Mouse (Mus musculus) heart, postnatal 14 days (tissue): Measurements from ENCODE around the gene Haus6. TPM values are rescaled to one million over a fixed set of nuclear protein-coding genes. Genes with fewer than 3 reads are reported as not detected.

Experiments used
- DNase-seq, 2 experiments: peaks; one replicate each; pipeline ENCODE4 v3.0.0; 2021 to 2022
- intact Hi-C: fragments of 180-260 bp; cut with DNase I; formaldehyde crosslinking; loops from one replicate; pipeline ENCODE4 v1.15.1; 2025
- total RNA-seq, 2 experiments: library from RNA; stranded (reverse); gene quantifications; 2 replicates each; pipeline ENCODE4 v1.2.3; 2021

Haus6 gene
- total RNA-seq, 2 experiments from 2014 or later = 6.1 to 7.5 TPM

DNA sequence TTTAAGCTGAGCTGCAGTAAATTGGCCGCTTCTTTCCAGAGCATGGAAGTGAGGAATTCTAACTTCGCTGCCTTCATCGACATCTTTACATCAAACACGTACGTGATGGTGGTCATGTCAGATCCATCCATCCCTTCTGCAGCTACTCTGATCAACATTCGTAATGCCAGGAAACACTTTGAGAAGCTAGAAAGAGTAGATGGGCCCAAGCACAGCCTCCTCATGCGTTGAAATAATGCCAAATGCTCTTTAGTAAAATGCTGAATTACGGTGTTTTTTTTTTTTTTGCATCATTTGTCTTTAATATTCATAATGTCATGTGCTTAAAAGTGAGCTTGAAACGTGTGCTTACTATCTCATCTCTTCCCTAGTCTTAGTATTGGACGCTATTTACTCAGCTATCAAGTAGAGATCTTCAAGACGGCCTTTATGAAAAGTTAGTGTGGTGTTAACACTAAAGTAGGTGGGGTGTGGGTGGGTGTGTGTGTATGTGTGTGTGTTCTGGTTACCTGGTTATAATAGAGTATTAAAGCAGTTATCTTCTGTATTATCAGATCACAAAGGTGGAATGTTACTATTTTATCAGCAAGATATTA lies 35.1 kb downstream of the Haus6 start:
- DNase-seq = no peak
- intact Hi-C loops = loop anchor here (5.0 kb wide), 1 partner anchor 76 kb away; no protein-coding TSS in a partner anchor

DNA sequence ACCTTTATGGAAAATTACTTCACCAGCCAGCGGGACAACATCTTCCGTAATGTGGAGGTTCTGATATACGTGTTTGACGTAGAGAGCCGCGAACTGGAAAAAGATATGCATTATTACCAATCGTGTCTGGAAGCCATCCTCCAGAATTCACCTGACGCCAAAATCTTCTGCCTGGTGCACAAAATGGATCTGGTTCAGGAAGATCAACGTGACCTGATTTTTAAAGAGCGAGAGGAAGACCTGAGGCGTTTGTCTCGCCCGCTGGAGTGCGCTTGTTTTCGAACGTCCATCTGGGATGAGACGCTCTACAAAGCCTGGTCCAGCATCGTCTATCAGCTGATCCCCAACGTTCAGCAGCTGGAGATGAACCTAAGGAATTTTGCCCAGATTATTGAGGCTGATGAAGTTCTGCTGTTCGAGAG lies 35.7 kb downstream of the Haus6 start:
- peak; percentile 10 to 23 for DNase-seq
- intact Hi-C loops = loop anchor here (5.0 kb wide), 1 partner anchor 76 kb away; no protein-coding TSS in a partner anchor

DNA sequence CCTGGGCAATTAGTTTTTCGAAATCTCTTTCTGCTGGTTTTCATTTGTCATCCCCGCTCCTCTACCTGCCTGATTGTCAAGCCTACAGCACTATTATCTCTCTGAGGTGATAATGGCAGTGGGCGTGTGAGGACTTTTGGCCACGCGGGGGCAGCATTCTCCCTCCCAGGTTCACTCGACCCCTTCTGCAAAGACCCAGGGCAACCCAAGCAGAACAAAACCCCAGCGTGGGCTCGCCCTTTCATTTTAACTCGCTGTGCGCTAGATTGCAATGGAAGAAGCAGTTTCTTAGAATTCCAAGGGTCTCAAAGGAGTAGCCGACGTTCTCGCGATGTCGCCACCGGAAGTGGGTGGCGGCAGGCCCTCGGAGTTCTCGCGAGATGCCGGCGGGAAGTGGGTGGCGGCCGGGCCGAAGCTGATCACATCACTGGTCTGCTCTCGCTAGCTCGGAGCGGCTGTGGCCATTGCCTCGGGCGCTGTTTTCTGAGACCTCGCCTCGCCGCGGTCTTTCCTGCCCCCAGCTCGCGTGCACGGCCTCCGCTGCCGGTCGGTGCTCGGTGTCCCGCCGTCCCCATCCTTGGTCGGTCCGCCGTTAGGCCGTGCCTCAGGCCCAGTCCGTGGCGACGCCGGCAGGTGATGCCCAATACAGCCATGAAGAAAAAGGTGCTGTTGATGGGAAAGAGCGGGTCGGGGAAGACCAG lies 36.4 kb downstream of the Haus6 start, which contains the start of gene Rraga:
Gene Rraga (plus strand): TSS at position 386 of the 701 bp plus-strand sequence.
- peak; percentile 98 for DNase-seq
- intact Hi-C loops = loop anchor here (1.0 to 5.0 kb wide), 2 partner anchors 77 to 120 kb away; no protein-coding TSS in a partner anchor

DNA sequence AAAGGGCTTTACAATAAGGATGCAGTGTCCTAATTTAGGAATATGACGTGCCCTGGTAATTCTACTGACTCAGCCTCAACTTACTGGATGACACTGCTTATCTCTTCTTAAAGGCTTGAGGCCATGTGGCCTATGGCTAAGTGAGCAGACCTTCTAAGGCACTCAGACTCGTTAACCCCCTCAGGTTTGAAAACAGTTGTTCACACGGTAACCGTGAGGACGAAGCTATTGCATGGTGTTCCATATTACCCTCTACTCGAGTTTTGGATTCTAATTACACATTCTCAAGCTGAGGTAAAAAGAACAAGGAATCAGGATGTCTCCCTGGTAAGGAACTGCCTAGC lies 36.9 kb downstream of the Haus6 start:
- intact Hi-C loops = loop anchor here (1.0 to 5.0 kb wide), 2 partner anchors 77 to 120 kb away; no protein-coding TSS in a partner anchor
- DNase-seq = no peak

DNA sequence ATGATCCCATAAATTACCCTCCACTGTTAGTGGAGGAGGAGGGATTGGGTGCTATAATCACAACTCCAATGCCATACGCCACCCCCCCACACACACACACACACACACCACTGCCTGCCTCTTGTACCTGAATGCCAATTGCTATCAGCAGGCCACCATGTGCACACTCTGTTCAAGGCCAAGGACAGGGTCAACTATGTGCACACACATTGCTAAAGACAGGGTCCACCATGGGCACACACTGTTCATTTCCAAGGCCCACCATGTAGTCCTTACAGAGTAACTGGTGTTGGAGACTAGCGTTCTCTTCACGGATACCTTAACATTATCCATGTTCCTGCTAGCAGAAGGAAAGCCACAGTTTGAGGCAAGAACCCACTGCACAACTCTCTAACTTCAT lies 50.8 kb downstream of the Haus6 start:
- intact Hi-C loops = no loop called here
- no peak for DNase-seq

DNA sequence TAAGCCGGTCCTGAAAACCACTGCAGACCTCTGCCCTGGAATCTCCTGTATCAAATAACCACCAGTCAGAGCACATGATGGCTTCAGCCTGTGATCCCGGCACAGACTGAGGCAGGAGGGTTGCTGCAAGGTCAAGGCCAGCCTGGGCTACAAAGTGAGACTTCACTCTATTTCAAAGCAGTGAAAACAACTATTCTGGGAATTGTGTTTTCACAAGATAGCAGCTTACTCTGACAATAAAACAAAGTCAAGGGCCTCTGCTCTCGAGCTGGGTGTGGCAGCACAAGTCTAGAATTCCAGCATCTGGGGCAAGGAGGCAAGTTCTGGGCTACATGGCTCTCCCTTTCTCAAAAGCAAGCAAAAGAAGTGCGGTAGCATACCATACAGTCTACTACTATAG lies 52.8 kb downstream of the Haus6 start:
- no peak for DNase-seq
- intact Hi-C loops = loop anchor here (5.0 to 10.0 kb wide), 2 partner anchors 133 to 534 kb away; no protein-coding TSS in a partner anchor

DNA sequence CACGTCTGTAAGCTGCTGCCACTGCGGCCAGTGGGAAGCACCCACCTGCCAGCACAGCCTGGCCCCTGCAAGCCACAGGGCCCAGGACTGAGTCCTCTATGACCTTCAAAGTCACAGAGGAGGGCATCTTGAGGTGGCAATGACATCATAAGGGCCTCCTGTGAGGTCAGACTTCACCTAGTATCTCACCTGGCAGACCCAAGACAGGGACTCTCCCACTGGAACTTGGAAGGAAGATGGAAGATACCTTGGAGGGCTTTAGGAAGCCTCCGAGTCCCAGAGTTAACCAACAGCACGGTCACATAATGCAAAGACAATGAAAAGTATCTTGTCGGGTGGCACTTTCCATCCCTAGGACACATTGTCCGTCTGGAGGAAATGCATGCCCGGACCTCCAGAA lies 53.6 kb downstream of the Haus6 start, which contains the start of gene Saxo1:
Gene Saxo1 (minus strand): TSS at position 101 of the 400 bp plus-strand sequence.
- intact Hi-C loops = loop anchor here (5.0 to 10.0 kb wide), 2 partner anchors 134 to 533 kb away; no protein-coding TSS in a partner anchor
- DNase-seq = no peak

DNA sequence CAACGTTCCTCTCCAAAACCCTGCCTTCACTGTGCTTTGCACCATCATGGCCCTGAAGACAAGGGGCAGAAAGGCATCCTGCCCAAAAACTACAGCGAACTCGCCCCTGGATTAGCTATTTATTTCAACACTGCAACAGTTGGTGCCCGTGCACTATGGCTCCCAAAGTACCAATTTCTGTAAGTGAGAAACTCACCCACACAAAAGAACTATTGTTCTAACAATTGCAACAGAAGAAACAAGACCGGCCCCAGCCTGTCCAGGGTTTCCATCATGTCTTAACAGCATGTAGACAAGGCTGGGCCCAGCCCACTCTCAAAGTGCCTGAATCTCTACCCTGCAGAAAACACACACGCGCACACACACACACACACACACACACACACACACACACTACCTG lies 54.5 kb downstream of the Haus6 start:
- DNase-seq = no peak
- intact Hi-C loops = loop anchor here (5.0 to 10.0 kb wide), 2 partner anchors 135 to 533 kb away; no protein-coding TSS in a partner anchor

DNA sequence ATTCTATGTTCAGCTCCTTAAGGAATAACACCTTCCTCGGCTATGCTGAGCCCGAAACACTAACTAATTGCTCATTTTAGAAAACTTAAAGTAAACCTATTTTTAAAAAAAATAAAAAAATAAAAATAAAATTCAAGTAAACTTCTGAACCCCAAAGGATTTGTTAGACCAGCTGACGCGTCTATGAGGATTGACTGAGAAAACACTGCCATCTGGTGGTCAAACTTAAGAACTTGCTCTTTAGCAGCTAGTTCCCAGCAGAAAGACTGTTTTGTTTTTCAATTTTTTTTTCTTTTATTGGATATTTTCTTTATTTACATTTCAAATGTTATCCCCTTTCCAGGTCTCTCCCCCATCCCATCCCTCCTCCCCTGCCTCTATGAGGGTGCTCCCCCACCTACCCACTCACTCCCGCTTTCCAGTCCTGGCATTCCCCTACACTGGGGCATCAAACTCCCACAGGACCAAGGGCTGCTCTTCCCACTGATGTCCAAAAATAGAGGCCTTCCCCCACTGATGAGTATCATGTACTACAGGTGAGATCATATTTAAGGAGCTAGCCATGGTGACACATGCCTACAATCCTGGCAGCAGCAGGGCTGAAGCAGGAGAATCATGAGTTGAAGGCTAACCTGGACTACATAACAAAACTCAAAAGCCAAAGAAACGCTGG lies 56.7 kb downstream of the Haus6 start:
- intact Hi-C loops = loop anchor here (5.0 to 10.0 kb wide), 2 partner anchors 137 to 530 kb away; no protein-coding TSS in a partner anchor
- peak in 1 of 2 experiments; percentile 54 for DNase-seq

DNA sequence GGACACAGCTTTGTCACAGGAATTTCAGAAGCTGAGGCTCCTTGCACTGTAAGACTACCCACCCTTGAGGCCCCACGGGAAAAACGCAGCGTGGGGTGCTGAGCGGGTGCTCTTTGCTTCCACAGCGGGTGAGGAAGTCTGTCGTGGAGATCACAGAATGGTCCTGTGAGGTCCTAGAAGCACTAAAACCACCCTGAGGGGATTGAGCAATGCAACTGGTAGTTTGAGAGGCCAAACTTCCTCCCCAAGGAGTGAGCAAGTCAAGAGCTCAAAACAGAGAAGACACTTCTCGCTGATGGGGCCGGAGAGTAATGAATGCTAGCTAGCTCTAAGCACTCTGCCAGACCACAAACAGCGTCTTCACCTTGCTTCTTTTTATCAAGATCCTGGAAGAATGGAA lies 63.5 kb downstream of the Haus6 start:
- DNase-seq = no peak
- intact Hi-C loops = loop anchor here (5.0 to 10.0 kb wide), 4 partner anchors 154 to 626 kb away; no protein-coding TSS in a partner anchor

DNA sequence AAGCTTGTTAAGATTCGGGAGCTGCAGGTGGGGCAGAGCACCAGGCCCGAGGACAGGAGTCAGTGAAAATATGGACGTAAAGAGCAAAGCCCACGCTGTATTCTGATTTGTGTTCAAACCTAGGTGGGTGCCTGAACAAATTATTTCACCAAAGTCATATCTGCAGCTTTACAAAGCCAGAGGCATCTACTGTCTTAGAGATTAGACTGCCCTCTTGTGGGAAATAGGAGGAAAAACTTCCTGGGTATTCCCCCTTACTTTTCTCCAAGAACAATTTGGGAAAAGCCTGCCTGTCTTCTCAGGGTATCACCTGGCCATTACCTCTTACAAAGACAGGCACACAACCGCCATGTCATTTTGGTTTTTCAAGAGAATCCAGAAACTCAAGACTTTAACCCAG lies 66.2 kb downstream of the Haus6 start:
- intact Hi-C loops = loop anchor here (5.0 to 10.0 kb wide), 4 partner anchors 151 to 623 kb away; no protein-coding TSS in a partner anchor
- no peak for DNase-seq

DNA sequence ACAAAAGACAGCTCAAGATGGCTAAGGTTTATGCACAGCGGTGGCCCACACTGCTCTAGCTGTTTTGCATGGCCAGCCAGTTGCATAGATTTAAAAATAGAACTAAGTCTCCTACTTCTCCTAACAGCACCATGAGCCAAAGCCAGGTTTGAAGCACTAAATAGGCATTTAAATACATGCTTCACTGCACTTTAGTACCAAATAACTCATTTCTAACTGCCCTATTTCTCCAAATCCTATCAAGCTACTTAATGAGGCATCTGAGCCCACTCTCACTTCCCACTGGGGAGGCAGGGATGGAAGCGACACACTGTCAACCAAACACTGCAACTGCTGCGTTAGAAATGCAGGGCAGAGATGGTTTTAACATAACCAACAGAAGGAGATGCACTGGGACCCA lies 67.9 kb downstream of the Haus6 start:
- intact Hi-C loops = loop anchor here (10.0 kb wide), 2 partner anchors 149 to 219 kb away; no protein-coding TSS in a partner anchor
- no peak for DNase-seq

DNA sequence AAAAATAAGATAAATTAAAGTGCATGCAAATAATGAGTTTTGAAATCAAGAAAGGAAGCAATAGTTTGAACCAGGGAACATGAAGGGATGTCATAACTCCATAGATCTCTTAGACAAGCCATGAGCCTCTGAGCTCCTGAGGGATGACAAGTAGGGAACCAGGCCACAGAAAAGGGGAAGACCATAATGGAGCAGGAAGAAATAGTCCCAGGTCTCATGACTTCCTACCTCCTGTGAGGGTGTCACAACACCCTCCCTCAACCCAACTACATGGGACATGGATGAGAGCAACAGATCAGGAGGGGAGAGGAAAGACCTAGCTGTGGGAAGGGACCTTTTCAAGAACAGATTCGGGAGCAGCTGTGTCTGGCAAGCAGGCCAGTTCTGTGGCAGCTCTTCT lies 70.3 kb downstream of the Haus6 start:
- intact Hi-C loops = loop anchor here (10.0 kb wide), 2 partner anchors 147 to 217 kb away; no protein-coding TSS in a partner anchor
- DNase-seq = no peak

DNA sequence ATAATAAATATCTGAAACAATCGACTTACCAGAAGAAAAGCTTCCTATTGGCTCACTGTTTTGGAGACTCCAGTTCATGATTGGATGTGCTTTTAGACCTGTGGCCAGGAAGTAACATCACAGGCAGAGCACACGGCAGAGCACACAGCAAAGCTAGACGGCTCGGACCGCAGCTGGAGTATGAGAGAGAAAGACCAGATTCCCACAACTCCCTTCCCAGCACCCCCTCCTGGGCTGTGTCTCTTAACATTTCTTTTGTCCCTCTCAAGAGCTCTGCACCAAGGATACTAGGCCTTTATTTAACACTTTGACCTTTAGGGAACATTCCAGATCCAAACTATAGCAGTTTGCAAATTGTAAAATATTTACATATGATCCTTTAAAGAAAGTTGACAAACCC lies 72.9 kb downstream of the Haus6 start:
- DNase-seq = no peak
- intact Hi-C loops = no loop called here

DNA sequence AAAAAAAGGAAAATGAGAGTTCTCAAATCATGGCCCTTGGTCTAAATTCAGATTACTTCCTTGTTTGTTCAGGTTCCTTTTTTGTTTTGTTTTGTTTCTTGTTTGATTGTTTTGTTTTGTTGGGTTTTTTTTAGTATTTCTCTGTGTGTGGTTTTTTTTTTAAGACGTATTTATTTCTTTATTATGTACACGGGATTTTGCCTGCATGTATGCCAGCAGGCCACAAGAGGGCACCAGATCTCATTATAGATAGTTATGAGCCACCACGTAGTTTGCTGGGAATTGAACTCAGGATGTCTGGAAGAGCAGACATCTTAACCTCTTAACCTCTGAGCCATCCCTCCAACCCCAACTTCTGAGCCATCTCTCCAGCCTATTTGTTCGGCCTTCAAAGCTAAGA lies 73.9 kb downstream of the Haus6 start:
- intact Hi-C loops = no loop called here
- peak; percentile 33 to 56 for DNase-seq

DNA sequence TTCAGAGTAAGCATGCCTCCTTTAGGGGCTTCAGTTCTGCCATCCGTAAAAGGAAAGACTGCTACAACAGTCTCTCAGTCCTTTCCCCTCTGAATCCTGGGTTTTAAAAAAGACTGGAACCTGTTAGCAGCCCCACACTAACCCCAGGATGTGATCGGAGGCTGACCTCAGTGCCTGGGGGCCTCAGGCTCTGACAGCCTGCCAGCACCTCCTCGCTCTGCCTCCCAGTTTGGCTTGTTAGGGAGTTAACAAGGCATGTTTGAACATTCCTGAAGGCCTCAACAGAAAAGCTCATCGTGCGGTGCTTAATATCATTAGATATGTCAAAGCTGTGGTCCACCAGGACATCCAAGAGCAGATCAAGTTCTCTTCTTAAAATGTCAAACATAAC lies 77.8 kb downstream of the Haus6 start:
- intact Hi-C loops = no loop called here

DNA sequence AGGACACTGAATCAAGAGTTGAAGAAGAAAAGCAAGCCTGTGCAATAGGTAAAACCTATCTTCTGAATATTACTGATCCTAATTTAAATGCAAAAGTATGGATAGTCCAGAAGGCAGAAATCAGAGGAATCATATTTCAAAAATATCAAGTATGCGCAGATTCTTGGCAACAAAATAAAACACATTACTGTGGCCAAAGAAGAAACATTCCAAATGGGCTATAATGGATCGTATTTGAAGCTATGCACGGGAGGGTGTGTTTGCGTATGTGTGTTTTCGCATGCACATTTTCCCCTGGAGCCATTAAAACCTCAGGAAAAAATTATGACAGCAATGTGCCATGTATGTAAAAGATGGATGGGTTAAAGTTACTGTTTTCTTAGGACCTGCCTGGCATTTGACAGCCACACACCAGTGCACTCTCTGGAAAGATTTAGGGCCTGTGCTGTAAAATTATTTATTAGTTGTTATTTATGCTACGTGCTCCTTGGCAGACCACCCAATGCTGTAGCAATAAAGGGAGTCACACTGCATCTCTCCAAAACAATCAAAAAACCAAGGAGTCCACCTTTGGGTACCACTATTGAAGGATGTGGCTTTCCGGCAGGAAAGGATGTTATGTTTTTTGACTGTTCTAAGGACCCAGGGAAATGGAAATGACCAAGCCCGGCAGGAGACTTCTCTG lies 78.3 kb downstream of the Haus6 start:
- intact Hi-C loops = no loop called here
- no peak for DNase-seq

More for the DNA sequence above, 77.8 kb downstream of the Haus6 start:
- DNase-seq = peak in 1 of 2 experiments; percentile 29

DNA sequence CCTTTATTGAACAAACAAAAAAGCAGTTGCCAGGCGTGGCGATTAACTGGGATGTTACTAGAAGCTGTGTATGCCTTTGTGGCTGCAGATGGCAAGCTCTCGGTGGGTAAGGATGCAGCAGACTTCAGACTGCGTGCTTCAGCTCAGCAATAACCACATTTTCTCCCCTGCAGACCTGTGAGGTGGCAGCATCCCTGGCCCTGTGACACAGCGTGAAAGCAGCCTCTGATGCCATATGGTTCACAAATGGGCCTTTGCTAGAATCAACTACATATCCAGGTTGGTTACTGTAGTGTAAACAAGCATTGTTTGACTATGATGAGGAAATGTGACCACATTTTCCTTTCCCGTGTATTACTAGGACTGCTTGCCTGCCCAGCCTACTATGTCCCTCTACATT lies 82.7 kb downstream of the Haus6 start:
- intact Hi-C loops = no loop called here
- DNase-seq = no peak
